Mouse (Mus musculus) liver, embryonic 11.5 days (tissue): ENCODE measurements at regions not wholly inside any gene's neighbourhood (a gene's known extent, or its start where the extent isn't known, plus 50 kb on each side); places are given as distances from the start of the nearest gene placed in this dataset.
"Not testable (repeated sequence)": the region's sequence is repeated elsewhere in the genome, so short reads cannot be mapped to it uniquely, and the experiment has no call there.

ENCODE experiments used
- ATAC-seq: fragments of 200-750 bp; cut with Nextera tagmentation; replicated peaks from 2 replicates; pipeline ENCODE4 v1.8.0; 2017; ENCODE audit warnings: moderate number of reproducible peaks, mild to moderate bottlenecking, moderate TSS enrichment, moderate library complexity; ENCODE audit not compliant: low FRiP score
- DNase-seq: peaks from one replicate; pipeline ENCODE4 v3.0.0-alpha.2; 2017; ENCODE audit warnings: low spot score
- H3K27ac ChIP-seq: fragments of 300-500 bp; sonication (generic); 2 replicates; pipeline ENCODE4 v1.5.1; 2014; ENCODE audit warnings: mild to moderate bottlenecking, low read depth, low read length, control low read depth
- H3K27me3 ChIP-seq: fragments of 300-500 bp; sonication (generic); replicated peaks from 2 replicates; pipeline ENCODE4 v1.6.1; 2014; ENCODE audit warnings: low read length, mixed read lengths; ENCODE audit not compliant: control insufficient read depth, insufficient read depth
- H3K36me3 ChIP-seq: fragments of 300-500 bp; sonication (generic); 2 replicates; pipeline ENCODE4 v1.6.1; 2014; ENCODE audit warnings: mild to moderate bottlenecking, low read length, moderate library complexity, mixed read lengths; ENCODE audit not compliant: control insufficient read depth, insufficient read depth
- H3K4me1 ChIP-seq: fragments of 300-500 bp; sonication (generic); replicated peaks from 2 replicates; pipeline ENCODE4 v1.6.1; 2014; ENCODE audit warnings: low read length, mixed read lengths; ENCODE audit not compliant: control insufficient read depth, insufficient read depth
- H3K4me2 ChIP-seq: fragments of 300-500 bp; sonication (generic); 2 replicates; pipeline ENCODE4 v1.6.1; 2014; ENCODE audit warnings: mild to moderate bottlenecking, control low read depth, moderate library complexity
- H3K4me3 ChIP-seq: fragments of 300-500 bp; sonication (generic); 2 replicates; pipeline ENCODE4 v1.5.1; 2014; ENCODE audit warnings: low read depth, low read length, control low read depth
- H3K9ac ChIP-seq: fragments of 300-500 bp; sonication (generic); 2 replicates; pipeline ENCODE4 v1.6.1; 2014; ENCODE audit warnings: low read depth, low read length, control low read depth
- H3K9me3 ChIP-seq: fragments of 300-500 bp; sonication (generic); 2 replicates; pipeline ENCODE4 v1.6.1; 2016; ENCODE audit warnings: low read length, inconsistent platforms, mixed read lengths; ENCODE audit not compliant: control insufficient read depth
- WGBS: fragments of 180-500 bp; shearing (Covaris S2); extraction: QIAGEN DNeasy Blood & Tissue Kit; methylation state at CpG from one replicate; pipeline ENCODE4 v1.1.7; 2014; 5-methylcytosine and 5-hydroxymethylcytosine counted together

DNA sequence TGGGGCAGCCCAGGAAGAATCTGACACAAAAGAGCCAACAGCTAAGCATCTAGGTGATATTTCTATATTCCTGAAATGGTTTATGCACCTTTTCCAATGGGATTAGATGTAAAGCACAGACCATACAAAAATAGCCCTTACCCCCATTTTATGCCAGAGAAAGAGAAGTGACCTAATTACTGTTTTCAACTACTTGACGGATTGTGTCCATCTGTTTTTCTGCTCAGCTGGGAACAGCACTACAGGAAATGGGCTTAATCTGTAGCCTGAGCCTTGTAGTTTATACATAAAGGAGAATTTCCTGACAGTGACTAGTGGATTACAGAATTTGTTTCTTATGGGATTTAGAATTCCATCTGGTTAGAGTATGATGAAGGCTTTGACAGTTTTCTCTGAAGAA, 371.0 kb upstream of the Slc39a10 start:
- no peak overlapping the region for H3K4me3 ChIP-seq
- H3K4me1 ChIP-seq: no peaks in the 10 kb centered on the region
- no peak for ATAC-seq
- H3K27ac ChIP-seq: no peak overlapping the region
- no peaks in the 10 kb centered on the region for H3K36me3 ChIP-seq
- H3K27me3 ChIP-seq: no peaks in the 10 kb centered on the region
- WGBS: 37% methylated on average over 1 of the region's 1 CpGs
- DNase-seq: no peak
- H3K9me3 ChIP-seq: no peaks in the 10 kb centered on the region
- no peak overlapping the region for H3K4me2 ChIP-seq
- H3K9ac ChIP-seq: no peak overlapping the region

DNA sequence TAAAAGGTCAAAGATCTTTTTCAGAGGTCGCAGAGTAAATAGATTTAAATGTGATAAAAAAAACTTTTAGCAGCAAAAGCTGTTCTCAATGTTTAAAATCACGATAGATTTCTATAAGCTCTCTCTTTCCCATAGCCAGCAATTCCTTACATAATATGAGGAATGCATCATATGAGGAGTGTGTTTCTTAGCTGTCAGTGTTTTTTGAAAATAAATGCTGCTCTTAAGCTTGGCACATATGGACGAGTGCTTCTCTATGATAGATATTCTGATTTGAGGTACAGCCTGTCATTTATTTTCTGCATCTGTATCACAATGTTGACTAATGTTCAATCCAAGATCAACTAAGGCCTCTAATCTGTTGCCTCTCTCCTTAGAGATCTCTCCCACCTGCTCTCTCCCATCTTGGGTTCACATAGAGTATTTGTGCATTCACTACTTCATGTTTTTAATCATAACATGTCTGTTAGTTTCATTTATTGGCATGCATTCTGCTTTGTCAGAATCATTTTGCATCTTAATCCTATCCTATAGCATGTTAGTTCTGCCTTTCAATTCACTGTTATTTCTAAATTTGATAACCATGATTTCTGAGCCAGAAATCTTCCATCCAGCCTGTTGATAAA, 369.0 kb upstream of the Slc39a10 start:
- no peak overlapping the region for H3K4me2 ChIP-seq
- 70% methylated on average over 3 of the region's 3 CpGs for WGBS
- H3K36me3 ChIP-seq: no peaks in the 10 kb centered on the region
- no peaks in the 10 kb centered on the region for H3K4me1 ChIP-seq
- no peaks in the 10 kb centered on the region for H3K27me3 ChIP-seq
- ATAC-seq (no peak), DNase-seq (no peak)
- H3K9me3 ChIP-seq: no peaks in the 10 kb centered on the region
- H3K4me3 ChIP-seq: no peak overlapping the region
- no peak overlapping the region for H3K9ac ChIP-seq
- no peak overlapping the region for H3K27ac ChIP-seq

- H3K4me2 ChIP-seq, H3K27me3 ChIP-seq, H3K9ac ChIP-seq, ATAC-seq, H3K4me1 ChIP-seq, H3K27ac ChIP-seq, DNase-seq, H3K36me3 ChIP-seq, H3K4me3 ChIP-seq, H3K9me3 ChIP-seq: not testable (repeated sequence)
- 81% methylated on average over 9 of the region's 13 CpGs for WGBS
Observed at GRCm38 (mm10) chr1:47250706-47251105, 358.1 kb upstream of the Slc39a10 start.

DNA sequence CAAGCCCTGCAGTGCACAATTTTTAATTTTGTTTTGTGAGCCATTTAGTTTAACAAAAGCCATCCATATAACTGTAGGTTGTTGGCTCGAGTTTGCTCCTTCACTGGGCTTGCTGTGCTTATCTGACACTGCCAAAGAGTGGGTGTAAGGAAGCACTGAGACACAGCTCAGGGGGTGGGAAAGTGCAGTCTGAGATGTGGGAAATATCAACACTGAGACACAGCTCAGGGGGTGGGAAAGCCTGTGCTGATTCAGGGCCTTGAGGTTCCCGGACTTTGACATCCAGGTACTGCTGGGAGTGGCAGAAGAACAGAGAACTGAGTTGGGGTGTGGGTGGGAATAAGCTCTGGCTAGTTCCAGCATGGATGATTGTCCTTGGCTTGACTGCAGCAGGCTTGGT, 324.4 kb upstream of the Slc39a10 start:
- ATAC-seq: no peak
- WGBS: 61% methylated on average over 2 of the region's 2 CpGs
- no peak overlapping the region for H3K4me3 ChIP-seq

GRCm38 (mm10) chr1:47216419-47217002, 323.9 kb upstream of the Slc39a10 start:
- no peaks in the 10 kb centered on the region for H3K36me3 ChIP-seq
- no peak overlapping the region for H3K4me3 ChIP-seq
- no peak overlapping the region for H3K27ac ChIP-seq
- DNase-seq (no peak), ATAC-seq (no peak)
- no peaks in the 10 kb centered on the region for H3K4me1 ChIP-seq
- no peaks in the 10 kb centered on the region for H3K27me3 ChIP-seq
- H3K9ac ChIP-seq: no peak overlapping the region
- no peak overlapping the region for H3K4me2 ChIP-seq
- H3K9me3 ChIP-seq: no peaks in the 10 kb centered on the region
- 59% methylated on average over 2 of the region's 2 CpGs for WGBS

More for the DNA sequence above, 324.4 kb upstream of the Slc39a10 start:
- Histone ChIP-seq H3K9me3 (no peaks in the 10 kb centered on the region), H3K36me3 (no peaks in the 10 kb centered on the region), H3K4me2 (no peak overlapping the region), H3K4me1 (no peaks in the 10 kb centered on the region), H3K27ac (no peak overlapping the region), H3K9ac (no peak overlapping the region), H3K27me3 (no peaks in the 10 kb centered on the region)
- no peak for DNase-seq

- Histone ChIP-seq H3K4me3 (no peak overlapping the region), H3K27me3 (no peaks in the 10 kb centered on the region), H3K9ac (no peak overlapping the region), H3K4me1 (no peaks in the 10 kb centered on the region), H3K9me3 (no peaks in the 10 kb centered on the region), H3K4me2 (no peak overlapping the region), H3K27ac (no peak overlapping the region), H3K36me3 (no peaks in the 10 kb centered on the region)
- WGBS: 79% methylated on average over 5 of the region's 5 CpGs
- ATAC-seq (no peak), DNase-seq (no peak)
Observed at GRCm38 (mm10) chr1:47213476-47213875, 320.8 kb upstream of the Slc39a10 start.

- Histone ChIP-seq H3K9ac (no peak overlapping the region), H3K27me3 (no peaks in the 10 kb centered on the region), H3K9me3 (no peaks in the 10 kb centered on the region), H3K4me1 (no peaks in the 10 kb centered on the region), H3K27ac (no peak overlapping the region), H3K4me2 (no peak overlapping the region), H3K36me3 (no peaks in the 10 kb centered on the region), H3K4me3 (no peak overlapping the region)
- 70% methylated on average over 4 of the region's 4 CpGs for WGBS
- no peak for ATAC-seq
- no peak for DNase-seq
Observed at GRCm38 (mm10) chr1:47193001-47193400, 300.3 kb upstream of the Slc39a10 start.

GRCm38 (mm10) chr1:47164417-47164816, 271.8 kb upstream of the Slc39a10 start:
- H3K4me2 ChIP-seq: no peak overlapping the region
- ATAC-seq (no peak), DNase-seq (no peak)
- no peaks in the 10 kb centered on the region for H3K27me3 ChIP-seq
- 72% methylated on average over 3 of the region's 3 CpGs for WGBS
- no peaks in the 10 kb centered on the region for H3K36me3 ChIP-seq
- H3K27ac ChIP-seq: no peak overlapping the region
- no peak overlapping the region for H3K9ac ChIP-seq
- no peaks in the 10 kb centered on the region for H3K9me3 ChIP-seq
- H3K4me1 ChIP-seq: no peaks in the 10 kb centered on the region
- H3K4me3 ChIP-seq: no peak overlapping the region

GRCm38 (mm10) chr1:47163808-47164410, 271.3 kb upstream of the Slc39a10 start:
- ATAC-seq: no peak

More at GRCm38 (mm10) chr1:47163808-47164410, 271.3 kb upstream of the Slc39a10 start:
- H3K4me3 ChIP-seq: no peak overlapping the region
- H3K27me3 ChIP-seq: no peaks in the 10 kb centered on the region
- no peak for DNase-seq
- no peaks in the 10 kb centered on the region for H3K4me1 ChIP-seq
- H3K9ac ChIP-seq: no peak overlapping the region
- H3K36me3 ChIP-seq: no peaks in the 10 kb centered on the region
- H3K4me2 ChIP-seq: no peak overlapping the region
- 67% methylated on average over 1 of the region's 1 CpGs for WGBS
- H3K27ac ChIP-seq: no peak overlapping the region
- no peaks in the 10 kb centered on the region for H3K9me3 ChIP-seq
